In the genomic region with DNA sequence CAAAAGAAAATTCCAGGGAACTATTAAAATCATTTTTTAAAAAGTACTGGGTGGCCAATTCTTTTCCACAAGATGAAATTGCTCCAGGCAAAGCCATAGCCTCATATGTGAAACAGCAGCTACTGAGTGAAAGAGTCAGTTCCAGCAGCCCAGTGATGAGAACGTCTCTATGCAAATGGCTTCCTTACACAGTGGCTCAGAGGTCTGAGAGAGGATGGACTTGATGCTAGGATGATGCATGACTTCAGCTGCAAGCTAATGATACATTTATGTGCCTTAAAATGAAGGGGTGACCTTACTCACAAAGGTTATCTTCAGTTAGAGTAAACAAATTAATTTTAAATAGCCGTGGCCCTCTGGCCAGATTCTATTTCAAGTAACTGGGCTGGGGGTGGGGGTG, we compare ENCODE assay signal across 23 mouse cellular contexts.
DNase-seq lines count a peak whose midpoint lies in the region; ATAC-seq and TF ChIP-seq lines count a peak whose summit lies in the region.
"Had no signal": no experiment of that assay in that cellular context is flagged by ENCODE, and none has a peak within 500 bp of the region (broad histone marks: within the 10 kb centered on the region; RNA-seq: fewer than 3 reads in every experiment).

No protein-coding gene starts in this region.

- no peaks in the 10 kb centered on the region for H3K27me3 ChIP-seq in kidney, embryonic 14.5 days (ENCODE audit: control insufficient read depth, insufficient read depth, low read length)
- no peaks in the 10 kb centered on the region for H3K27me3 ChIP-seq in midbrain, embryonic 14.5 days (ENCODE audit: control insufficient read depth, insufficient read depth, low read length)
- no peaks in the 10 kb centered on the region for H3K27me3 ChIP-seq in midbrain, embryonic 16.5 days (ENCODE audit: control insufficient read depth, insufficient read depth, low read depth, low read length)
- no peaks in the 10 kb centered on the region for H3K27me3 ChIP-seq in CH12.LX (replicated peaks)
- H3K27me3 ChIP-seq: forebrain, embryonic 13.5 days; heart, embryonic 15.5 days; hindbrain, embryonic 15.5 days; Patski had no signal

- no peak for ATAC-seq in kidney, embryonic 14.5 days (ENCODE audit: low FRiP score, low TSS enrichment)
- no peak for ATAC-seq in midbrain, embryonic 14.5 days (ENCODE audit: low FRiP score, low TSS enrichment)
- ATAC-seq in midbrain, embryonic 16.5 days: no peak
- ATAC-seq: activated CD4-positive, CD25-positive, alpha-beta regulatory T cell, adult 4 months; CD4-positive, CD25-positive, alpha-beta regulatory T cell, adult 4 months; forebrain, embryonic 13.5 days; forebrain, postnatal 0 days; Patski had no signal

- no peak overlapping the region for H3K4me3 ChIP-seq in kidney, embryonic 14.5 days (ENCODE audit: low read length)
- no peak overlapping the region for H3K4me3 ChIP-seq in midbrain, embryonic 14.5 days (replicated peaks; ENCODE audit: low read depth, low read length)
- H3K4me3 ChIP-seq in midbrain, embryonic 16.5 days (ENCODE audit: low read depth, low read length): no peak overlapping the region
- H3K4me3 ChIP-seq in CH12.LX (replicated peaks in 1 of 3; ENCODE audit: low read depth in 2 of 3, low read length in 2 of 3, poor library complexity in 1 of 3): no peak overlapping the region
- H3K4me3 ChIP-seq: embryonic facial prominence, embryonic 10.5 days; forebrain, embryonic 13.5 days; heart, adult 2 months; heart, embryonic 15.5 days; hindbrain, embryonic 15.5 days had no signal

- no peak overlapping the region for H3K4me2 ChIP-seq in kidney, embryonic 14.5 days (replicated peaks; ENCODE audit: low read depth, low read length)
- H3K4me2 ChIP-seq in midbrain, embryonic 14.5 days (ENCODE audit: low read length): no peak overlapping the region
- no peak overlapping the region for H3K4me2 ChIP-seq in midbrain, embryonic 16.5 days (ENCODE audit: low read length)
- no peak overlapping the region for H3K4me2 ChIP-seq in CH12.LX (ENCODE audit: insufficient read depth, low read depth, poor library complexity, severe bottlenecking)
- H3K4me2 ChIP-seq: forebrain, embryonic 13.5 days; heart, embryonic 11.5 days; heart, embryonic 15.5 days; hindbrain, embryonic 15.5 days had no signal

- TF ChIP-seq RAD21 in CH12.LX (IDR thresholded peaks at IDR 0.05; ENCODE audit: low read depth, low read length): no peak

- WGBS in kidney, embryonic 14.5 days: 25% methylated on average over 2 of the region's 2 CpGs
- 56% methylated on average over 2 of the region's 2 CpGs for WGBS in midbrain, embryonic 14.5 days
- 61% methylated on average over 2 of the region's 2 CpGs for WGBS in midbrain, embryonic 16.5 days

- no peaks in the 10 kb centered on the region for H3K36me3 ChIP-seq in kidney, embryonic 14.5 days (ENCODE audit: control insufficient read depth, insufficient read depth, low read length)
- no peaks in the 10 kb centered on the region for H3K36me3 ChIP-seq in midbrain, embryonic 14.5 days (ENCODE audit: control insufficient read depth, insufficient read depth, low read length)
- no peaks in the 10 kb centered on the region for H3K36me3 ChIP-seq in midbrain, embryonic 16.5 days (ENCODE audit: control insufficient read depth, insufficient read depth, low read length)
- H3K36me3 ChIP-seq in CH12.LX (replicated peaks in 1 of 2; ENCODE audit: control insufficient read depth in 1 of 2, insufficient read depth in 1 of 2, low read length in 1 of 2): no peaks in the 10 kb centered on the region
- H3K36me3 ChIP-seq: embryonic facial prominence, embryonic 10.5 days; heart, embryonic 15.5 days; hindbrain, embryonic 15.5 days had no signal

- no peak for TF ChIP-seq EP300 in CH12.LX (IDR thresholded peaks at IDR 0.05; ENCODE audit: low read length)

- H3K9me3 ChIP-seq in kidney, embryonic 14.5 days (ENCODE audit: control insufficient read depth, low read length): no peaks in the 10 kb centered on the region
- no peaks in the 10 kb centered on the region for H3K9me3 ChIP-seq in midbrain, embryonic 14.5 days (ENCODE audit: control insufficient read depth, low read length)
- H3K9me3 ChIP-seq in midbrain, embryonic 16.5 days (replicated peaks; ENCODE audit: control insufficient read depth, low read length, poor library complexity, severe bottlenecking): no peaks in the 10 kb centered on the region
- no peaks in the 10 kb centered on the region for H3K9me3 ChIP-seq in CH12.LX (replicated peaks; ENCODE audit: low read length)
- H3K9me3 ChIP-seq: embryonic facial prominence, embryonic 10.5 days; forebrain, embryonic 13.5 days; heart, embryonic 15.5 days; hindbrain, embryonic 15.5 days had no signal

- no peaks in the 10 kb centered on the region for H3K79me2 ChIP-seq in CH12.LX (replicated peaks; ENCODE audit: control insufficient read depth, extremely low read depth, insufficient read depth, poor library complexity, severe bottlenecking)

- in situ Hi-C loops in CH12.LX (cut with MboI; ENCODE audit: low pct_ligation_motif_present, low pct_unique_long_range_greater_than_20kb, low sequenced_read_pairs): no loop called here

- no peaks in the 10 kb centered on the region for H3K4me1 ChIP-seq in kidney, embryonic 14.5 days (ENCODE audit: control insufficient read depth, insufficient read depth, low read length)
- no peaks in the 10 kb centered on the region for H3K4me1 ChIP-seq in midbrain, embryonic 14.5 days (ENCODE audit: control insufficient read depth, insufficient read depth, low read length)
- H3K4me1 ChIP-seq in midbrain, embryonic 16.5 days (ENCODE audit: control insufficient read depth, insufficient read depth, low read length): no peaks in the 10 kb centered on the region
- no peaks in the 10 kb centered on the region for H3K4me1 ChIP-seq in CH12.LX (ENCODE audit: control insufficient read depth in 1 of 2, insufficient read depth in 2 of 2)
- H3K4me1 ChIP-seq: embryonic facial prominence, embryonic 10.5 days; forebrain, embryonic 13.5 days; heart, embryonic 15.5 days; hindbrain, embryonic 15.5 days had no signal

- DNase-seq in kidney, postnatal 14 days: peak; percentile 5
- peak; percentile 16 for DNase-seq in midbrain, embryonic 14.5 days
- peak; percentile 17 for DNase-seq in CH12.LX (ENCODE audit: extremely low read depth)
- peak; percentile 6 for DNase-seq in embryo, embryonic 10.5 days (ENCODE audit: low spot score)
- DNase-seq in thymus, postnatal 10 days (ENCODE audit: low spot score in 2 of 2): no peak
- DNase-seq: adrenal gland, postnatal 14 days; B cell, adult 2 months; cerebellum, adult 11-12 months; cerebellum, adult 9-11 months; forebrain, postnatal 0 days; gastrocnemius, postnatal 14 days; heart, adult 2 months; heart, postnatal 14 days had no signal

- dilution Hi-C loops in CH12.LX (cut with MboI; ENCODE audit: extremely low pct_ligation_motif_present, extremely low pct_unique_long_range_greater_than_20kb, low sequenced_read_pairs): no loop called here

- TF ChIP-seq POLR2A in CH12.LX (IDR thresholded peaks at IDR 0.05; ENCODE audit: low read depth, low read length): no peak

- H3K9ac ChIP-seq in kidney, embryonic 14.5 days (ENCODE audit: low read depth, low read length): no peak overlapping the region
- no peak overlapping the region for H3K9ac ChIP-seq in midbrain, embryonic 14.5 days (replicated peaks; ENCODE audit: low read length)
- no peak overlapping the region for H3K9ac ChIP-seq in midbrain, embryonic 16.5 days (ENCODE audit: low read depth, low read length)
- no peak overlapping the region for H3K9ac ChIP-seq in CH12.LX (ENCODE audit: insufficient read depth, low read depth)
- H3K9ac ChIP-seq: forebrain, embryonic 13.5 days; forebrain, postnatal 0 days; heart, embryonic 15.5 days; hindbrain, embryonic 15.5 days had no signal

- no peak for TF ChIP-seq CTCF in CH12.LX (conservative IDR thresholded peaks at IDR 0.05 in 1 of 2, IDR thresholded peaks at IDR 0.05 in 1 of 2; ENCODE audit: low read depth in 2 of 2, low read length in 2 of 2)

- no peak overlapping the region for H3K27ac ChIP-seq in kidney, embryonic 14.5 days (ENCODE audit: low read depth, low read length)
- no peak overlapping the region for H3K27ac ChIP-seq in midbrain, embryonic 14.5 days (replicated peaks; ENCODE audit: low read depth, low read length)
- no peak overlapping the region for H3K27ac ChIP-seq in midbrain, embryonic 16.5 days (ENCODE audit: low read length)
- H3K27ac ChIP-seq in CH12.LX (ENCODE audit: insufficient read depth, low read depth): no peak overlapping the region
- H3K27ac ChIP-seq: embryonic facial prominence, embryonic 10.5 days; forebrain, embryonic 13.5 days; heart, adult 2 months; heart, embryonic 15.5 days; hindbrain, embryonic 15.5 days had no signal

TF ChIP-seq in CH12.LX, 34 proteins besides CTCF, POLR2A, EP300 and RAD21:
- no peak for TF ChIP-seq ZC3H11A (IDR thresholded peaks at IDR 0.05; ENCODE audit: low read depth, low read length)
- no peak for TF ChIP-seq RCOR1 (conservative IDR thresholded peaks at IDR 0.05; ENCODE audit: low read depth, low read length)
- TF ChIP-seq MEF2A (IDR thresholded peaks at IDR 0.05; ENCODE audit: borderline replicate concordance, low read depth, low read length): no peak
- TF ChIP-seq SMC3 (IDR thresholded peaks at IDR 0.05; ENCODE audit: low read depth, low read length): no peak
- TF ChIP-seq E2F4 (IDR thresholded peaks at IDR 0.05; ENCODE audit: insufficient replicate concordance, low read depth, low read length): no peak
- no peak for TF ChIP-seq NELFE (IDR thresholded peaks at IDR 0.05; ENCODE audit: low read depth, low read length)
- TF ChIP-seq IRF4 (IDR thresholded peaks at IDR 0.05; ENCODE audit: low read depth, low read length): no peak
- TF ChIP-seq NRF1 (IDR thresholded peaks at IDR 0.05; ENCODE audit: low read depth, low read length): no peak
- no peak for TF ChIP-seq CHD2 (IDR thresholded peaks at IDR 0.05; ENCODE audit: low read length)
- no peak for TF ChIP-seq UBTF (IDR thresholded peaks at IDR 0.05; ENCODE audit: low read depth, low read length)
- TF ChIP-seq HCFC1 (IDR thresholded peaks at IDR 0.05; ENCODE audit: low read depth, low read length): no peak
- no peak for TF ChIP-seq ELF1 (IDR thresholded peaks at IDR 0.05; ENCODE audit: low read depth, low read length)

Comparison
In these comparisons a context has a peak if more than half of its experiments do, and no peak if none do; other contexts are left out.
1. DNase-seq: peak in kidney, postnatal 14 days (single experiment), midbrain, embryonic 14.5 days (single experiment), CH12.LX (single experiment) and embryo, embryonic 10.5 days (single experiment); none in thymus, postnatal 10 days (0 of 2).